Mouse (Mus musculus): ENCODE results near the gene Cdc42se2.

DNA sequence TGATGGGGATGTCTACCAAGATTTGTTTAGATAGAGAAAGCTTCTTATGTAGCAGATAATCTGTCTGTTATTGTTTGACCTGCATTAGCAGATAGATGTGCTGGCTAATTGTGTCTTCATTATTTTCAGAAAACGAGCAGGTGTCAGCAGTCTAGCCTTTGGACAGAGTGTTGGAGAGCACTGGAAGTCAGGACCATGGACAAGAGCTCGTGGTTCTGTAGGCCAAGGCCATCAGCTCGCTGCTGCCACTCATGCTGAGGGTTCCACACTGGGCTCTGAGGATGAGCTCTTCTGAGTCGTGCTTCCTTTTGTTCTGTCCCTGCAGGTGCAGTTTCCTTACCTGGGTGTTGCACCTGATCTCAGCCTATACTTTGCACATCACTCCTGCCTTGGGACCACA lies 91.5 kb downstream of the Cdc42se2 start:
- TF ChIP-seq EP300 (IDR thresholded peaks at IDR 0.05) = no peak
- no peak for TF ChIP-seq CTCF (IDR thresholded peaks at IDR 0.05)
